Mouse (Mus musculus): ENCODE measurements around the gene Dnajb4. TPM values are rescaled to one million over a fixed set of nuclear protein-coding genes. Genes with fewer than 3 reads are reported as not detected.

The Dnajb4 gene
- total and polyA plus RNA-seq, 2 experiments from 2014 or later, result 39.7 to 41.5 TPM

GRCm38 (mm10) chr3:152241098-152241497 is 31.0 kb upstream of the Dnajb4 start:
- ATAC-seq (0 out of 2 replicates have a peak, but pooled peaks have one; percentile 7), DNase-seq (no peak)
- H3K4me3 ChIP-seq (ENCODE audit: low read depth, low read length), result no peak overlapping the region
- H3K36me3 ChIP-seq (ENCODE audit: insufficient read depth), result peaks cover 7% of the 10 kb centered on the region
- no peaks in the 10 kb centered on the region for H3K4me1 ChIP-seq (ENCODE audit: insufficient read depth)
- WGBS, result 86% methylated on average over 3 of the region's 3 CpGs
- no peaks in the 10 kb centered on the region for H3K27me3 ChIP-seq (ENCODE audit: insufficient read depth, low read length)
- no peak for TF ChIP-seq CTCF (IDR thresholded peaks at IDR 0.05; ENCODE audit: low read depth)
- H3K27ac ChIP-seq (ENCODE audit: low read depth, low read length), result no peak overlapping the region
- no peak overlapping the region for H3K9ac ChIP-seq
- no peaks in the 10 kb centered on the region for H3K9me3 ChIP-seq (ENCODE audit: low read length)
- H3K4me2 ChIP-seq (ENCODE audit: low read depth), result no peak overlapping the region

- Histone ChIP-seq H3K4me1 (ENCODE audit: insufficient read depth) (no peaks in the 10 kb centered on the region), H3K9me3 (ENCODE audit: low read length) (no peaks in the 10 kb centered on the region), H3K4me3 (ENCODE audit: low read depth, low read length) (no peak overlapping the region), H3K27me3 (ENCODE audit: insufficient read depth, low read length) (no peaks in the 10 kb centered on the region), H3K27ac (ENCODE audit: low read depth, low read length) (no peak overlapping the region), H3K4me2 (ENCODE audit: low read depth) (no peak overlapping the region), H3K9ac (no peak overlapping the region), H3K36me3 (ENCODE audit: insufficient read depth) (peaks cover 13% of the 10 kb centered on the region)
- ATAC-seq (no peak; the same call in 1 of the 2 replicates), DNase-seq (no peak)
- TF ChIP-seq CTCF (IDR thresholded peaks at IDR 0.05; ENCODE audit: low read depth), result no peak
- 96% methylated on average over 1 of the region's 1 CpGs for WGBS
Observed at GRCm38 (mm10) chr3:152239592-152239991, 29.5 kb upstream of the Dnajb4 start.

- Histone ChIP-seq H3K27me3 (ENCODE audit: insufficient read depth, low read length) (no peaks in the 10 kb centered on the region), H3K27ac (ENCODE audit: low read depth, low read length) (no peak overlapping the region), H3K9me3 (ENCODE audit: low read length) (no peaks in the 10 kb centered on the region), H3K36me3 (ENCODE audit: insufficient read depth) (peaks cover 18% of the 10 kb centered on the region), H3K9ac (no peak overlapping the region), H3K4me1 (ENCODE audit: insufficient read depth) (no peaks in the 10 kb centered on the region), H3K4me3 (ENCODE audit: low read depth, low read length) (no peak overlapping the region), H3K4me2 (ENCODE audit: low read depth) (no peak overlapping the region)
- DNase-seq (no peak), ATAC-seq (no peak)
- no peak for TF ChIP-seq CTCF (IDR thresholded peaks at IDR 0.05; ENCODE audit: low read depth)
- 62% methylated on average over 2 of the region's 2 CpGs for WGBS
Observed at GRCm38 (mm10) chr3:152238836-152239235, 28.7 kb upstream of the Dnajb4 start.

DNA sequence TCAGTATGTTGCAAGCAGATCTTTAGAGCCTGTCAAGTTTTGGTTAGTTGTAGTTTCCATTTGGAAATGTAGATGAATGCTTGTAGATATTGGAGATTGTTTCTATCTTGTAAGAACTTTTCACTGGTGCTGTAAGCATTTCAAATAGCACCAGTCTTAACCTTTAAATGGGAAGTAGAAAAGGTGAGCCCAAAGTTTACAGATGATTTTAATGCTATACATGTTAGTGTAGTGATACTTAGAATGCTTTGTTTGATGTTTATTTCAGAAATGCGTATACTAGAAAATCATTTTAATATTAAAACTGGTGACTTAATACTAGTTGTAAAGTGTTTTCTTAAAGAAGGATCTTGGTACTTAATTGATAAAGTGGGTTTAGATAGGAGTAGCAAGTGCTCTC is 25.7 kb upstream of the Dnajb4 start:
- H3K27me3 ChIP-seq (ENCODE audit: insufficient read depth, low read length), result no peaks in the 10 kb centered on the region
- DNase-seq (no peak), ATAC-seq (no peak)
- H3K36me3 ChIP-seq (ENCODE audit: insufficient read depth), result peaks cover 27% of the 10 kb centered on the region
- no peak overlapping the region for H3K4me2 ChIP-seq (ENCODE audit: low read depth)
- no peak for TF ChIP-seq CTCF (IDR thresholded peaks at IDR 0.05; ENCODE audit: low read depth)
- no peak overlapping the region for H3K9ac ChIP-seq
- WGBS, result 97% methylated on average over 1 of the region's 1 CpGs
- no peak overlapping the region for H3K27ac ChIP-seq (ENCODE audit: low read depth, low read length)
- H3K4me3 ChIP-seq (ENCODE audit: low read depth, low read length), result no peak overlapping the region
- H3K4me1 ChIP-seq (ENCODE audit: insufficient read depth), result no peaks in the 10 kb centered on the region
- H3K9me3 ChIP-seq (ENCODE audit: low read length), result no peaks in the 10 kb centered on the region

GRCm38 (mm10) chr3:152235238-152235637 is 25.1 kb upstream of the Dnajb4 start:
- H3K4me3 ChIP-seq (ENCODE audit: low read depth, low read length), result no peak overlapping the region
- 98% methylated on average over 1 of the region's 1 CpGs for WGBS
- H3K4me2 ChIP-seq (ENCODE audit: low read depth), result no peak overlapping the region
- no peak overlapping the region for H3K9ac ChIP-seq
- H3K9me3 ChIP-seq (ENCODE audit: low read length), result no peaks in the 10 kb centered on the region
- H3K36me3 ChIP-seq (ENCODE audit: insufficient read depth), result peaks cover 27% of the 10 kb centered on the region
- H3K27ac ChIP-seq (ENCODE audit: low read depth, low read length), result no peak overlapping the region
- H3K4me1 ChIP-seq (ENCODE audit: insufficient read depth), result no peaks in the 10 kb centered on the region
- TF ChIP-seq CTCF (IDR thresholded peaks at IDR 0.05; ENCODE audit: low read depth), result no peak
- ATAC-seq (no peak), DNase-seq (no peak)
- H3K27me3 ChIP-seq (ENCODE audit: insufficient read depth, low read length), result no peaks in the 10 kb centered on the region

DNA sequence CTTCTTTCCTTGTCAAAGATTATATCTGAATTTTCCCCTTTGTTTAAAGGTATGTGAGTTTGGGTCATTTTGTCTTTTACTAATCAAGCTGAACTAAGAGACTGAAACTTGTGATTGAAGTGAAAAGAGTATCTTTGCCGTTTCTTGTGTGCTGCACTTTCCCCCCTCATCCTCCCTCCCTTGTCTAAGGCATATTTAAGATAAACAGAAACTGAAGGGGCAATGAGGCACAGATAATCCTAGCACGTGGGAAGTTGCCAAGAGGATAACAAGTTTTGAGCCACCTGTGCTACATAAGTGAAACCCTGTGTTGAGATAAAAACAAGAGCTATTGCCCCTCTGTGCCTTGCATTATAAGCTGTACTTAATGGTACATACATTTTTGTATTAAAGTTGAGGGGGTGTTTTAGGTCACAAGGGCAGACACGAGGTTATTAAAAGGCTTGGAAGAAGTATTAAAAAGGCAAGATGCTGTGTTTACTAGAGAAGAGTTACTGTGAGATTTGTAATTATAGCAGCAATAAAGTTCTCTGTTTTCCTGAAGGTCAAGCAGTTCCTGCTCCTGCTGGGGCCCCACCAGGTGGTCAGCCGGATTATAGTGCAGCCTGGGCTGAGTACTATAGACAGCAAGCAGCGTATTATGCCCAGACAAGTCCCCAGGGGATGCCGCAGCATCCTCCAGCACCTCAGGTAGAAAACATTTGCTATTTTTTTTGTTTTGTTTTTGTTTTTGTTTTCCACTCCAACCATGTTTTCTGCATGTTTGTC is 21.4 kb upstream of the Dnajb4 start:
- no peak overlapping the region for H3K27ac ChIP-seq (ENCODE audit: low read depth, low read length)
- H3K4me1 ChIP-seq (ENCODE audit: insufficient read depth), result no peaks in the 10 kb centered on the region
- H3K27me3 ChIP-seq (ENCODE audit: insufficient read depth, low read length), result no peaks in the 10 kb centered on the region
- no peaks in the 10 kb centered on the region for H3K9me3 ChIP-seq (ENCODE audit: low read length)
- peaks cover 43% of the 10 kb centered on the region for H3K36me3 ChIP-seq (ENCODE audit: insufficient read depth)
- ATAC-seq, result no peak
- no peak overlapping the region for H3K4me2 ChIP-seq (ENCODE audit: low read depth)
- no peak overlapping the region for H3K4me3 ChIP-seq (ENCODE audit: low read depth, low read length)
- TF ChIP-seq CTCF (IDR thresholded peaks at IDR 0.05; ENCODE audit: low read depth), result no peak
- no peak overlapping the region for H3K9ac ChIP-seq
- DNase-seq, result no peak
- WGBS, result 51% methylated on average over 6 of the region's 6 CpGs

DNA sequence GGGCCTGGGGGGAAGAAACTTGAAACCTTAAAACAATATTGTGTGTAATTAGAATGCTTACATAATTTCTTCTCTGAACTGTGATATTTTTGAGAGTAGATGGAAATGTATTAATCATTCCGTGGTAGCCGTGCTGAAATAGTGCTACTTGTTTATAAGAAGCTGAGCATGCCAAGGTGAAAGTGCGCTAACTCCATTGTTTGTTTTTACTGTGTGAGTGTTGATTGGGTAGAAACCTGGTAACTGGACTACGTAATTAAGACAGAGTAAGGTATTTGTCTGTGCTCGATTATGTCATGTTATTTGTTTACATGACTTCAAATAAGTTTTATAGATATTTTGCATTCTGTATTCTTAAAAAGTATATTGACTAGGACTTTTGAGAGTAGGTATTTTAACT is 19.2 kb upstream of the Dnajb4 start:
- H3K9me3 ChIP-seq (ENCODE audit: low read length), result no peaks in the 10 kb centered on the region
- peaks cover 54% of the 10 kb centered on the region for H3K36me3 ChIP-seq (ENCODE audit: insufficient read depth)
- DNase-seq, result no peak
- H3K4me2 ChIP-seq (ENCODE audit: low read depth), result no peak overlapping the region
- H3K4me3 ChIP-seq (ENCODE audit: low read depth, low read length), result no peak overlapping the region
- no peak overlapping the region for H3K27ac ChIP-seq (ENCODE audit: low read depth, low read length)
- H3K9ac ChIP-seq, result no peak overlapping the region
- ATAC-seq, result no peak
- H3K4me1 ChIP-seq (ENCODE audit: insufficient read depth), result no peaks in the 10 kb centered on the region
- H3K27me3 ChIP-seq (ENCODE audit: insufficient read depth, low read length), result no peaks in the 10 kb centered on the region
- WGBS, result 88% methylated on average over 5 of the region's 5 CpGs
- no peak for TF ChIP-seq CTCF (IDR thresholded peaks at IDR 0.05; ENCODE audit: low read depth)
